Mouse (Mus musculus): ENCODE results near the gene Tgoln1. TPM values are rescaled to one million over a fixed set of nuclear protein-coding genes. Genes with fewer than 3 reads are reported as not detected.

The Tgoln1 gene
- total RNA-seq, 2 experiments from 2014 or later = 80.3 to 85.0 TPM

DNA sequence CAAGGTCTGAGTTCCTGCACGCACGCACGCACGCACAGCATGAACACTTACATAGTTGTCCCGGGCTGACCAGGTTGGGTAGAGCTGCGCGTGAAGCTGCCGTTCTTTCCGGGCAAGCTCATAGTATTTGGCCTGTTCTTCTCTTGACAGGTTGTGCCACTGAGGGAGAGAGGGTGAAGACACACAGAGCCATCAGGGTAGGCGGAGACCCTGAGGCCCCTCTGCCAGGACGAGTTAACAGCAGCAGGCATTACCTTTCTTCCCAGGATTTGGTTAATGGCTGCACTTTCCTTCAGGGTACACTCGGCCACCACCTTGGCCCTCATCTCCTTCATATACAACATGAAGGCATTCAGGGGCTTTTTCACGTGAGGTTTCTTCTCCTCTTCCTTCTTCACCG lies 14.2 kb upstream of the Tgoln1 start:
- DNase-seq (ENCODE audit: extremely low spot score in 1 of 2, low spot score in 1 of 2) = no peak

GRCm38 (mm10) chr6:72630370-72630769 lies 13.6 kb upstream of the Tgoln1 start:
- no peak for DNase-seq (ENCODE audit: extremely low spot score in 1 of 2, low spot score in 1 of 2)

GRCm38 (mm10) chr6:72627276-72627675 lies 10.5 kb upstream of the Tgoln1 start:
- DNase-seq (ENCODE audit: extremely low spot score in 1 of 2, low spot score in 1 of 2) = no peak

GRCm38 (mm10) chr6:72626391-72626790 lies 9.6 kb upstream of the Tgoln1 start:
- DNase-seq (ENCODE audit: extremely low spot score in 1 of 2, low spot score in 1 of 2) = no peak

- no peak for DNase-seq (ENCODE audit: extremely low spot score in 1 of 2, low spot score in 1 of 2)
Observed at GRCm38 (mm10) chr6:72623661-72624402, 7.0 kb upstream of the Tgoln1 start.

DNA sequence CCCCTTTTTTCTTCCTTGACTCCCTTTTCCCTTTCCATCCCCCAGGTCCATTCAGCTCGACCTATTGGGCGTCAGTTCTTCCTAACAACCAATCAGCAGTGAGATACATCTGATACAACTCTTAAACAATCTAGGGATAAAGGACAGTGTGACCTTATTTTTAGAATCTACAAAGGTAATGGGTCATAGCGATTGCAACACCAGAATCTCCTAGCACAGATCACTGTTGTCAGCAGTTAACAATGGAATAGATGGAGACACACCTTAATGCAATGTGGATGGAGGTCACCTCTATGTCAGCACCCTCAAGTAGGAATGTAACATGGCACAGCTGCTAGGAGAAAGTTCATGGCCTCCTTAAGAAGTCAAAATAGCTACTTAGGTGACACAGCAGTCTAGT lies 6.1 kb upstream of the Tgoln1 start:
- DNase-seq (ENCODE audit: extremely low spot score in 1 of 2, low spot score in 1 of 2) = no peak

DNA sequence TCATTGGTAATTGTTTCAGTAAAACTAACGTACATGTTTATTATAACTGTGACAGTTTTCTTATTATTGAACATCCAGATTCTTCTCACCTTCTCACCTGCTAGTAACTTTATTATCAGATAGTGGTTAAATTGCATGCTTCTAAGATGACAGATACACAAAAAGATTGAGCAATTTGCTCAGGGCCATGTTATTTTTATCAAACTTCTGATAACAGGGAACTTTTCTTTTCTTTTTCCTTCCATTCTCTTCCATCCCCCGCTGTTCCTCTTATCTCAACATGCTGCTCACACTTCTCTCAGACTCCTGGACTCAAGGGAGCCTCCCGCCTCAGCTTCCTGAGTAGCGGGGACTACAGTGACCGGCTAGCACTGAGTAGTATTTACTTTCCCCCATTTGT lies 4.1 kb upstream of the Tgoln1 start:
- DNase-seq (ENCODE audit: extremely low spot score in 1 of 2, low spot score in 1 of 2) = no peak

GRCm38 (mm10) chr6:72619734-72620532 lies 3.1 kb upstream of the Tgoln1 start:
- DNase-seq (ENCODE audit: extremely low spot score in 1 of 2, low spot score in 1 of 2) = no peak

DNA sequence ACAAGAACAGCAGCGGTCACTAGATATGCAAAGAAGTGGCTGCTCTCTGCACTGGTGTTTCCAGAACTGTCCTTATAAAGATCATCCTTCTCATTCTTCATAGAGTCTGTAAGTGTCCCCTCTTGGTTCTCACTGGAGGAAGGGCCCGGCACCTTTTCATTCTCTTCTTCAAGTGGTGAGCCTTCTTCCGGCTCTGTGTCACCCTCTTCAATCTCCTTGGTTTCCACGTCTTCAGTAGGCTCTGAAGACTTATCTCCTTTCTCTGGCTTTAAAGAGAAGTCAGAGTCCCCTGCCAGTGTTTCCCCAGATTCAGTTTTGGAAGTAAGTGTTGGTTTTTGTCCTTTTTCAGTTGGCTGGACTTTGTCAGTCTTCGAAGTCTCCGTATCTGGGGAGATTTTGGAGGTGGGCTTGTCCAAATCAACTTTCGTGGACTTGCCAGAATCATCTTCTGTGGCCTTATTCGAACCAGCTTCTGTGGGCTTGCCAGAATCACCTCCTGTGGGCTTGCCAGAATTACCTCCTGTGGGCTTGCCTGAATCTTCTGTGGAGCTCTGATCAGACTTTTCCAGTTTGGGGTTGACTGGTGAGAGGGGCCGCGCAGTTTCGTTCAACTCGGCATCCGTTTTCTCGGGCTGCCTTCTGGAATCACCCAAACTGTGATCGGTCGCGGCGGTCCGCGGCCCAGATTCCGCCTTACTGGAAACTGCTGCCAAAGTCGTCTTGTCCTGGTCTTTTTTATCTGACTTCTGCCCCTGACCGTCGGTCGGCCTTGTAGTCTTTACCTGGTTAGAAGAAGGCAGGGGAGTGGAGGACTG lies 1.0 kb downstream of the Tgoln1 start:
- DNase-seq (ENCODE audit: extremely low spot score in 1 of 2, low spot score in 1 of 2) = no peak

- DNase-seq (ENCODE audit: extremely low spot score in 1 of 2, low spot score in 1 of 2) = no peak
Observed at GRCm38 (mm10) chr6:72615151-72615550, 1.6 kb downstream of the Tgoln1 start.

GRCm38 (mm10) chr6:72610261-72610660 lies 6.5 kb downstream of the Tgoln1 start:
- DNase-seq (ENCODE audit: extremely low spot score in 1 of 2, low spot score in 1 of 2) = no peak

GRCm38 (mm10) chr6:72608662-72609184 lies 8.1 kb downstream of the Tgoln1 start:
- no peak for DNase-seq (ENCODE audit: extremely low spot score in 1 of 2, low spot score in 1 of 2)

DNA sequence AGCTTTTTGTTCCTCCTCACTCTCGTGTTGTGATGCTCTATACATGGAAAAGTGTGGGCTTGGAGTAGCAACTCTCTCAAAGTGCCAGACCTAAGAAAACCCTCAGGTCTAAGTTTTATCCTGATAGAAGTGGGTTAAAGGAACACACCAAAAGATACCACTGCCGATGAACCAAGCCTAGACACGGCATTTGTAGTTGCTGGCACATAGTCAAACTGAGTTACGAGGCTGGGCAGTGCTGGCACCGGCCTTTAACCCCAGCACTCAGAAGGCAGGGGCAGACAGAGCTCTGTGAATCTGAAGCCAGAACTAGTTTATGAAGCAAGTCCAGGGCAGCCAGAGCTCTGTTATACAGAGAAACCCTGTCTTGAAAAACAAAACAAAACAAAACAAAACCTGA lies 9.1 kb downstream of the Tgoln1 start:
- no peak for DNase-seq (ENCODE audit: extremely low spot score in 1 of 2, low spot score in 1 of 2)

DNA sequence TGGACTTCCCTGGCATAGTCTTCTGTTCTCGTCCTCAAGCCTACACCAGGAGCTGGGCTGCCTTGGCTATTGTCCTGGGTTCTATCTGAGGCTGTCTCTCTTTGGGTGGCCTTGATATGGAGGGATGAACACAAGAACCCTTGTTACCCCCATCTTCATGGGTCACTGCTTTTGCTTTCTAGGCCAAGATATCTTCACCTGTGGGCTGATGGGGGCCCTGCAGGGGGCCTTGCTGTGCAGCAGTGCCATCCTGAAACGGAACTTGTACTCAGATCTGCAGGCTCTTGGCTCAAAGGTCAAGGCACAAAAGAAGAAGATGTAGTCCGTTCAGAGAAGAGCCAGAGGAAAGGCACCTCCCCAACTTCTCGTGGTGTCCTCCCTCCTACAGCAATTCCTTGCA lies 9.7 kb downstream of the Tgoln1 start:
- DNase-seq (ENCODE audit: extremely low spot score in 1 of 2, low spot score in 1 of 2) = no peak

- DNase-seq (ENCODE audit: extremely low spot score in 1 of 2, low spot score in 1 of 2) = no peak
Observed at GRCm38 (mm10) chr6:72604066-72604465, 12.7 kb downstream of the Tgoln1 start.

- peak; percentile 43 to 85 for DNase-seq (ENCODE audit: extremely low spot score in 1 of 2, low spot score in 1 of 2)
Observed at GRCm38 (mm10) chr6:72601732-72602131, 15.1 kb downstream of the Tgoln1 start.

GRCm38 (mm10) chr6:72600771-72601170 lies 16.0 kb downstream of the Tgoln1 start:
- no peak for DNase-seq (ENCODE audit: extremely low spot score in 1 of 2, low spot score in 1 of 2)

GRCm38 (mm10) chr6:72600216-72600615 lies 16.6 kb downstream of the Tgoln1 start:
- DNase-seq (ENCODE audit: extremely low spot score in 1 of 2, low spot score in 1 of 2) = no peak

DNA sequence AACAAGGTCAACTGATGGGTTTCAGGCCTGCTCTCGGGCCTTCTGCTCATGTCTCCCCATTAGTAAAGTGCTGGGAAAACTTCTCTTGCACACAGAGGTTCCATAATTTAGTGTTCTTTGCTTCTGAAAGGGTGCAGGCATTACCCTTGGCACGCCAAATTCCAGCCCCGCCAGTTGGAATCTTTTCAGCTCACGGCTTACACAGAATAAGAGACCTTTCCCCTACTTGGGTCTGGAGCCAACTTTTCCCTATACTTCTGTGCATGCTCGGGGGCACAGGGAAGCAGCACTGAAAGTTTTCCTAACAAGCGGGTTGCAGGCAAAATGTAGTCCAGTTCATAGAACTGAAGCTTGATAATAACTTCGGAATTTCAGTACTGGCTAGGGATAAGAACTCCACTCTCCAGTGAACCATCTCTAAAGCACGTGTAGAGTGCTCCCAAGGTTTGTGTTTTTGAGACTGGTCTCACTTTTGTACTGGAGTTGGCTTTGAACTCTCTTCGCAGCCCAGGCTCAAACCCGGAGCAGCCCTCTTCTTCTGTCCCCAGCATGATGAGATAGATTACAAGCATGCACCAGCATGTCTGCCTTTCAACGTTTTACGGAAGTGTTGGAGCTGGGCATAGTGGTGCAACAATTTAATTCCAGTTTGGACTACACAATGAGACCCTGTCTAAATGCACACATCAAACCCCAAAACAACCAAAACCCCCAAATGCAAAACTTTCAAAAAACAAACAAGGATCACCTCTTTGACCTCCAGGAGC lies 17.8 kb downstream of the Tgoln1 start:
- no peak for DNase-seq (ENCODE audit: extremely low spot score in 1 of 2, low spot score in 1 of 2)

Measured in layer of hippocampus, postnatal 25 days (tissue).